Mouse (Mus musculus) liver, embryonic 13.5 days (tissue): ENCODE results near the gene Lysmd2. TPM values are rescaled to one million over a fixed set of nuclear protein-coding genes. Genes with fewer than 3 reads are reported as not detected.
"Not testable (repeated sequence)": the region's sequence is repeated elsewhere in the genome, so short reads cannot be mapped to it uniquely, and the experiment has no call there.

Source experiments
- ATAC-seq: fragments of 200-750 bp; cut with Nextera tagmentation; 2 replicates; pipeline ENCODE4 v1.8.0; 2017; ENCODE audit warnings: low read depth, mild to moderate bottlenecking, moderate number of reproducible peaks, moderate library complexity
- DNase-seq: peaks from one replicate; pipeline ENCODE4 v3.0.0; 2022
- H3K27ac ChIP-seq: fragments of 300-500 bp; sonication (generic); 2 replicates; pipeline ENCODE4 v1.5.1; 2015; ENCODE audit warnings: moderate library complexity, mild to moderate bottlenecking, inconsistent platforms
- H3K27me3 ChIP-seq: fragments of 300-500 bp; sonication (generic); 2 replicates; pipeline ENCODE4 v1.6.1; 2015; ENCODE audit warnings: mild to moderate bottlenecking, inconsistent platforms
- H3K36me3 ChIP-seq: fragments of 300-500 bp; sonication (generic); 2 replicates; pipeline ENCODE4 v1.6.1; 2015; ENCODE audit warnings: mild to moderate bottlenecking, inconsistent platforms
- H3K4me1 ChIP-seq: fragments of 300-500 bp; sonication (generic); replicated peaks from 2 replicates; pipeline ENCODE4 v1.6.1; 2015; ENCODE audit warnings: inconsistent platforms
- H3K4me2 ChIP-seq: fragments of 300-500 bp; sonication (generic); 2 replicates; pipeline ENCODE4 v1.6.1; 2015; ENCODE audit warnings: inconsistent platforms, mild to moderate bottlenecking, moderate library complexity
- H3K4me3 ChIP-seq: fragments of 300-500 bp; sonication (generic); replicated peaks from 2 replicates; pipeline ENCODE4 v1.5.1; 2015; ENCODE audit warnings: mild to moderate bottlenecking, inconsistent platforms
- H3K9ac ChIP-seq: fragments of 300-500 bp; sonication (generic); 2 replicates; pipeline ENCODE4 v1.6.1; 2015; ENCODE audit warnings: mild to moderate bottlenecking, inconsistent platforms
- H3K9me3 ChIP-seq: fragments of 300-500 bp; sonication (generic); replicated peaks from 2 replicates; pipeline ENCODE4 v1.6.1; 2016; ENCODE audit warnings: inconsistent platforms
- WGBS: fragments of 180-500 bp; shearing (Covaris S2); methylation state at CpG from one replicate; pipeline ENCODE4 v1.1.7; 2015; ENCODE audit not compliant: insufficient replicate concordance; 5-methylcytosine and 5-hydroxymethylcytosine counted together
- polyA plus RNA-seq: library from polyadenylated mRNA; unstranded; fragments of >200 nt; fragmentation: Nextera tagmentation; extraction: Ambion mirVana; gene quantifications from 2 replicates; pipeline ENCODE4 v1.2.1, GENCODE M21; 2015

Gene Lysmd2
- polyA plus RNA-seq, 1 experiment from 2014 or later = 3.7 TPM

- WGBS = 63% methylated on average over 4 of the region's 4 CpGs
- Histone ChIP-seq H3K4me2 (no peak overlapping the region), H3K36me3 (no peaks in the 10 kb centered on the region), H3K27me3 (peaks cover 42% of the 10 kb centered on the region), H3K9ac (no peak overlapping the region), H3K27ac (no peak overlapping the region), H3K4me1 (no peaks in the 10 kb centered on the region), H3K4me3 (no peak overlapping the region), H3K9me3 (no peaks in the 10 kb centered on the region)
- DNase-seq (no peak), ATAC-seq (no peak)
Measured at GRCm38 (mm10) chr9:75607496-75607895, 18.0 kb upstream of the Lysmd2 start.

GRCm38 (mm10) chr9:75609505-75609904 lies 16.0 kb upstream of the Lysmd2 start:
- Histone ChIP-seq H3K9ac (no peak overlapping the region), H3K36me3 (no peaks in the 10 kb centered on the region), H3K4me2 (no peak overlapping the region), H3K27ac (no peak overlapping the region), H3K9me3 (no peaks in the 10 kb centered on the region), H3K4me1 (no peaks in the 10 kb centered on the region), H3K4me3 (no peak overlapping the region), H3K27me3 (peaks cover 42% of the 10 kb centered on the region)
- 22% methylated on average over 1 of the region's 1 CpGs for WGBS
- no peak for DNase-seq
- no peak for ATAC-seq

DNA sequence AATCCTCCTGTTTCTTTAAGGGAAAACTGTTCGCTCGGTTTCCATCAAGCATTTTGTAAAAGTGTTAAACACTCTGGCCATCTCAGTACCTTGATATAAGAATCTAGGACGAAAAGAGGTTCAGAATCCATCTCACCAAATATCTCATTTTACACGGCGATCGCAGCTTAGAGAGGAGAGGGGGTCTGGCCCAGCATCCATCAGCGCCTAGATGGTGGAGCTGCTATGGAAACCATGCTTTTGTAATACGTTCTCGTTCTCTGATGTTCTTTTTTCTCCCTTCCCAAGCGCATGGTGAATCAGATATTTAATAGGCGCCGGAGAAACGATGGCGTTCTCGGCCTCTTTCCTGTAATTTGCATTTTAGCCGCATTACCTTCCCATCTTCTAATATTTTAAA lies 15.6 kb upstream of the Lysmd2 start:
- 34% methylated on average over 16 of the region's 16 CpGs for WGBS
- Histone ChIP-seq H3K9ac (no peak overlapping the region), H3K4me1 (no peaks in the 10 kb centered on the region), H3K27ac (no peak overlapping the region), H3K4me3 (no peak overlapping the region), H3K27me3 (peaks cover 42% of the 10 kb centered on the region), H3K9me3 (no peaks in the 10 kb centered on the region), H3K36me3 (no peaks in the 10 kb centered on the region), H3K4me2 (no peak overlapping the region; the same call in 1 of the 2 replicates)
- no peak for ATAC-seq
- DNase-seq = no peak

DNA sequence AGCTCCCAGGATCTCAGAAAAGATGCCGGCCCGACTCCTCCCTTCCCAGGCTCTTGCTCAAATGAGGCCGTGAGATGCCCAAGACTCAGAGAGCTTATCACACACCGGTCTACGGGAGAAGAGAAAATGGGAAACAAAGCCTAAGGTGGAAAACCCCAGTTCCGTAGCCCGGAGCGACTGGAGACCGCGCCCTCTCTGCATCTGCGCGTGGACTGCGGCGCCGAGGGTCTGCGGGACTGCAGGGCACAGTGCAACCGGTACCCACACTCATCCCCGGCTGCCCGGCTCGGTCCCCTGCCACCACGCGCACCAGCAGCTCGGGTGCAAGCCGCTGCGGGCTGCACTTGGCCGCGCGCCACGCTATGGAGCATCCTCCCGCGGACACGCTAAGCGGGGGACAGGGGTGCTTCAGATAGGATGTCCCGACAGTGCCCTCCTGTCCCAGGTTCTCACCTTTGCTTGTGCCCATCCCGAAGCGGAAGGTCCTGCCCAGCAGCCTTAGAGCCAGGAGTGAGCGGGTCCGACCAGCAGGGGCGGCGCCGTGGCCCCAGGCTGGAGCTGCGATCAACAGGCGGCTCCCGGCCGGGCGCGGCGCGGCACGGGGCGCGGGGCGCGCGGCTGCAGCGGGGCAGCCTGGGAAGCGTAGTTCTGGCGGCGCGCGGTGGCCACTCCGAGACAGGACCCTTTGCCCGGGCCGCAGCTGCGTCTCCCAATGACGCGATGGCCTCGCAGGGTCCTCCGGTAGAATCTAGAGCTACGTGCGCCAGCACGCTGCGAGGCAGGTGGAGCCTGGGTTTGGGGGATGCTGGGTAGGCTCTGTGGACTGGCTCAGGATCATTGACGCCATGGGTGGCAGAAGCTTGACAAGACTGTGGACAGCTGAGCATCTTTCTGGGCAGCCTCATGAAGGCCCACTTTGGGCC lies 14.7 kb upstream of the Lysmd2 start, which contains the start of gene Tmod2:
TSS of gene Tmod2 (minus strand) at position 755 of the 923 bp plus-strand sequence.
- Histone ChIP-seq H3K4me1 (no peaks in the 10 kb centered on the region), H3K27me3 (peaks cover 42% of the 10 kb centered on the region), H3K27ac (no peak within 1 kb of the TSS), H3K9me3 (no peaks in the 10 kb centered on the region), H3K4me2 (peak within 1 kb of the TSS; percentile 69), H3K36me3 (no peaks in the 10 kb centered on the region), H3K4me3 (peak within 1 kb of the TSS; percentile 53), H3K9ac (no peak within 1 kb of the TSS)
- no peak for DNase-seq
- ATAC-seq = no peak
- 2% methylated on average over 74 of the region's 74 CpGs for WGBS

DNA sequence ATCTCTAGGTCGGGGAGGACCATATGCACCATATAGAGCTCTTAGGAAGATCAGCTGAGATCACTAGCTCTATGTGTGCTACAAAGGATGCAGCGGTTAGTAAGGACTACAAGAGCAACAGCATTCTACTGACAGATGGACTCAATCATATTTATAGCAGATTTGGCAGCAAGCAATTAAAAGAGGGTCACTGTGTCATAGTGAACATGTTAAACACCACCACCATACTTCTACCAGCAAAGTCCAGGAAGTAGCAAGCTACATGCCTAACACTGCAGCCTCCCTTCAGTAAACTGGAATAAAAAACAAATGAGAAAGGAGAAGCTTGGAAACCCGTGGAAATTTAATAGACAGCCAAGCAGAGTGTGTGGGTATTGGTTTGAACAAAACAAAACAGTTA lies 9.0 kb upstream of the Lysmd2 start:
- Histone ChIP-seq H3K4me2 (no peak overlapping the region), H3K36me3 (no peaks in the 10 kb centered on the region), H3K4me3 (no peak overlapping the region), H3K9me3 (no peaks in the 10 kb centered on the region), H3K27me3 (peaks cover 8% of the 10 kb centered on the region), H3K27ac (no peak overlapping the region), H3K9ac (no peak overlapping the region), H3K4me1 (no peaks in the 10 kb centered on the region)
- WGBS = 42% methylated on average over 3 of the region's 3 CpGs
- ATAC-seq = no peak
- DNase-seq = no peak

- Histone ChIP-seq H3K4me1 (no peaks in the 10 kb centered on the region), H3K9ac (no peak overlapping the region), H3K4me2 (no peak overlapping the region), H3K36me3 (no peaks in the 10 kb centered on the region), H3K9me3 (no peaks in the 10 kb centered on the region), H3K27ac (no peak overlapping the region), H3K27me3 (peaks cover 5% of the 10 kb centered on the region), H3K4me3 (no peak overlapping the region)
- 64% methylated on average over 6 of the region's 6 CpGs for WGBS
- DNase-seq (no peak), ATAC-seq (no peak)
Measured at GRCm38 (mm10) chr9:75618836-75619400, 6.6 kb upstream of the Lysmd2 start.

GRCm38 (mm10) chr9:75619761-75620160 lies 5.8 kb upstream of the Lysmd2 start:
- not testable (repeated sequence) for H3K4me2 ChIP-seq, H3K9me3 ChIP-seq, H3K9ac ChIP-seq, DNase-seq, ATAC-seq, H3K4me3 ChIP-seq, H3K36me3 ChIP-seq, H3K27ac ChIP-seq, H3K4me1 ChIP-seq
- H3K27me3 ChIP-seq = peaks cover 11% of the 10 kb centered on the region
- 76% methylated on average over 2 of the region's 2 CpGs for WGBS

- Histone ChIP-seq H3K4me1 (0 out of 2 replicates have a peak, but pooled peaks cover 7% of the 10 kb centered on the region), H3K4me3 (no peak overlapping the region), H3K9me3 (no peaks in the 10 kb centered on the region), H3K36me3 (no peaks in the 10 kb centered on the region), H3K9ac (no peak overlapping the region), H3K4me2 (no peak overlapping the region), H3K27ac (no peak overlapping the region), H3K27me3 (peaks cover 28% of the 10 kb centered on the region)
- 78% methylated on average over 3 of the region's 3 CpGs for WGBS
- no peak for ATAC-seq
- DNase-seq = no peak
Measured at GRCm38 (mm10) chr9:75621428-75621827, 4.1 kb upstream of the Lysmd2 start.

- peak overlapping the region; percentile 53 for H3K9ac ChIP-seq
- peak overlapping the region; percentile 61 for H3K4me3 ChIP-seq
- ATAC-seq (peak; percentile 13; the same call in 1 of the 2 replicates), DNase-seq (no peak)
- no peaks in the 10 kb centered on the region for H3K9me3 ChIP-seq
- 19% methylated on average over 13 of the region's 18 CpGs for WGBS
- H3K4me2 ChIP-seq = peak overlapping the region; percentile 72
- 0 out of 2 replicates have a peak, but pooled peaks cover 7% of the 10 kb centered on the region for H3K4me1 ChIP-seq
- H3K27me3 ChIP-seq = peaks cover 36% of the 10 kb centered on the region
- no peak overlapping the region for H3K27ac ChIP-seq
- H3K36me3 ChIP-seq = no peaks in the 10 kb centered on the region
Measured at GRCm38 (mm10) chr9:75624983-75625555, 472 bp upstream of the Lysmd2 start.

GRCm38 (mm10) chr9:75626308-75626604 lies 715 bp downstream of the Lysmd2 start:
- WGBS = under 1% methylated on average over 14 of the region's 14 CpGs
- DNase-seq (no peak), ATAC-seq (peak; percentile 39; the same call in 1 of the 2 replicates)
- Histone ChIP-seq H3K27me3 (peaks cover 36% of the 10 kb centered on the region), H3K9me3 (no peaks in the 10 kb centered on the region), H3K27ac (no peak overlapping the region), H3K4me1 (0 out of 2 replicates have a peak, but pooled peaks cover 7% of the 10 kb centered on the region), H3K4me2 (peak overlapping the region; percentile 72), H3K36me3 (no peaks in the 10 kb centered on the region), H3K9ac (peak overlapping the region; percentile 53), H3K4me3 (peak overlapping the region; percentile 61)

GRCm38 (mm10) chr9:75630823-75631454 lies 5.4 kb downstream of the Lysmd2 start:
- Histone ChIP-seq H3K4me2 (no peak overlapping the region), H3K4me3 (no peak overlapping the region), H3K9me3 (no peaks in the 10 kb centered on the region), H3K9ac (no peak overlapping the region), H3K27me3 (peaks cover 13% of the 10 kb centered on the region), H3K36me3 (no peaks in the 10 kb centered on the region), H3K4me1 (0 out of 2 replicates have a peak, but pooled peaks cover 3% of the 10 kb centered on the region), H3K27ac (no peak overlapping the region)
- DNase-seq (no peak), ATAC-seq (no peak)
- WGBS = 61% methylated on average over 8 of the region's 8 CpGs
